Mouse (Mus musculus): ENCODE measurements around the gene Zdhhc4. TPM values are rescaled to one million over a fixed set of nuclear protein-coding genes. Genes with fewer than 3 reads are reported as not detected.

The Zdhhc4 gene
- polyA plus RNA-seq, 1 experiment from 2014 or later: 75.9 TPM

- H3K36me3 ChIP-seq (ENCODE audit: control insufficient read depth, insufficient read depth, low read length): no peaks in the 10 kb centered on the region
- WGBS: 46% methylated on average over 5 of the region's 5 CpGs
- no peak overlapping the region for H3K4me3 ChIP-seq (ENCODE audit: low read length)
- 0 out of 2 replicates have a peak, but pooled peaks cover 2% of the 10 kb centered on the region for H3K27me3 ChIP-seq (replicated peaks; ENCODE audit: control insufficient read depth, insufficient read depth, low read length)
- H3K4me1 ChIP-seq (ENCODE audit: control insufficient read depth, insufficient read depth, low read depth, low read length): peaks cover 8% of the 10 kb centered on the region
- H3K9me3 ChIP-seq (ENCODE audit: control insufficient read depth, low read length): no peaks in the 10 kb centered on the region
- no peak overlapping the region for H3K27ac ChIP-seq (ENCODE audit: low read depth, low read length)
- no peak overlapping the region for H3K9ac ChIP-seq (ENCODE audit: low read depth, low read length)
- no peak overlapping the region for H3K4me2 ChIP-seq (ENCODE audit: low read length)
- ATAC-seq: no peak
Measured at GRCm38 (mm10) chr5:143275761-143276160, 53.3 kb downstream of the Zdhhc4 start.

- ATAC-seq: no peak
- Histone ChIP-seq H3K9ac (ENCODE audit: low read depth, low read length) (no peak overlapping the region), H3K27ac (ENCODE audit: low read depth, low read length) (no peak overlapping the region), H3K4me2 (ENCODE audit: low read length) (no peak overlapping the region), H3K4me1 (ENCODE audit: control insufficient read depth, insufficient read depth, low read depth, low read length) (peaks cover 25% of the 10 kb centered on the region), H3K27me3 (replicated peaks; ENCODE audit: control insufficient read depth, insufficient read depth, low read length) (0 out of 2 replicates have a peak, but pooled peaks cover under 1% of the 10 kb centered on the region), H3K36me3 (ENCODE audit: control insufficient read depth, insufficient read depth, low read length) (no peaks in the 10 kb centered on the region), H3K4me3 (ENCODE audit: low read length) (no peak overlapping the region), H3K9me3 (ENCODE audit: control insufficient read depth, low read length) (no peaks in the 10 kb centered on the region)
- 80% methylated on average over 16 of the region's 16 CpGs for WGBS
Measured at GRCm38 (mm10) chr5:143272540-143273330, 56.3 kb downstream of the Zdhhc4 start.

GRCm38 (mm10) chr5:143272108-143272507, 56.9 kb downstream of the Zdhhc4 start:
- Histone ChIP-seq H3K36me3 (ENCODE audit: control insufficient read depth, insufficient read depth, low read length) (no peaks in the 10 kb centered on the region), H3K9ac (ENCODE audit: low read depth, low read length) (no peak overlapping the region), H3K27me3 (replicated peaks; ENCODE audit: control insufficient read depth, insufficient read depth, low read length) (no peaks in the 10 kb centered on the region), H3K27ac (ENCODE audit: low read depth, low read length) (no peak overlapping the region), H3K4me1 (ENCODE audit: control insufficient read depth, insufficient read depth, low read depth, low read length) (peaks cover 28% of the 10 kb centered on the region), H3K4me2 (ENCODE audit: low read length) (no peak overlapping the region), H3K4me3 (ENCODE audit: low read length) (no peak overlapping the region), H3K9me3 (ENCODE audit: control insufficient read depth, low read length) (no peaks in the 10 kb centered on the region)
- ATAC-seq: no peak
- 79% methylated on average over 3 of the region's 3 CpGs for WGBS

GRCm38 (mm10) chr5:143271642-143272041, 57.4 kb downstream of the Zdhhc4 start:
- no peak overlapping the region for H3K27ac ChIP-seq (ENCODE audit: low read depth, low read length)
- no peak overlapping the region for H3K9ac ChIP-seq (ENCODE audit: low read depth, low read length)
- no peaks in the 10 kb centered on the region for H3K36me3 ChIP-seq (ENCODE audit: control insufficient read depth, insufficient read depth, low read length)
- 93% methylated on average over 6 of the region's 6 CpGs for WGBS
- no peak for ATAC-seq
- H3K4me3 ChIP-seq (ENCODE audit: low read length): no peak overlapping the region
- no peaks in the 10 kb centered on the region for H3K27me3 ChIP-seq (replicated peaks; ENCODE audit: control insufficient read depth, insufficient read depth, low read length)
- peaks cover 31% of the 10 kb centered on the region for H3K4me1 ChIP-seq (ENCODE audit: control insufficient read depth, insufficient read depth, low read depth, low read length)
- H3K9me3 ChIP-seq (ENCODE audit: control insufficient read depth, low read length): no peaks in the 10 kb centered on the region
- no peak overlapping the region; the same call in 1 of the 2 replicates for H3K4me2 ChIP-seq (ENCODE audit: low read length)

- peaks cover 31% of the 10 kb centered on the region for H3K4me1 ChIP-seq (ENCODE audit: control insufficient read depth, insufficient read depth, low read depth, low read length)
- peak; percentile 40 for ATAC-seq
- no peaks in the 10 kb centered on the region for H3K9me3 ChIP-seq (ENCODE audit: control insufficient read depth, low read length)
- H3K4me2 ChIP-seq (ENCODE audit: low read length): peak overlapping the region; percentile 89
- peak overlapping the region; percentile 95 for H3K9ac ChIP-seq (ENCODE audit: low read depth, low read length)
- no peaks in the 10 kb centered on the region for H3K27me3 ChIP-seq (replicated peaks; ENCODE audit: control insufficient read depth, insufficient read depth, low read length)
- peak overlapping the region; percentile 80 for H3K4me3 ChIP-seq (ENCODE audit: low read length)
- peak overlapping the region; percentile 85 for H3K27ac ChIP-seq (ENCODE audit: low read depth, low read length)
- H3K36me3 ChIP-seq (ENCODE audit: control insufficient read depth, insufficient read depth, low read length): no peaks in the 10 kb centered on the region
- 3% methylated on average over 12 of the region's 12 CpGs for WGBS
Measured at GRCm38 (mm10) chr5:143270151-143270519, 58.9 kb downstream of the Zdhhc4 start.

DNA sequence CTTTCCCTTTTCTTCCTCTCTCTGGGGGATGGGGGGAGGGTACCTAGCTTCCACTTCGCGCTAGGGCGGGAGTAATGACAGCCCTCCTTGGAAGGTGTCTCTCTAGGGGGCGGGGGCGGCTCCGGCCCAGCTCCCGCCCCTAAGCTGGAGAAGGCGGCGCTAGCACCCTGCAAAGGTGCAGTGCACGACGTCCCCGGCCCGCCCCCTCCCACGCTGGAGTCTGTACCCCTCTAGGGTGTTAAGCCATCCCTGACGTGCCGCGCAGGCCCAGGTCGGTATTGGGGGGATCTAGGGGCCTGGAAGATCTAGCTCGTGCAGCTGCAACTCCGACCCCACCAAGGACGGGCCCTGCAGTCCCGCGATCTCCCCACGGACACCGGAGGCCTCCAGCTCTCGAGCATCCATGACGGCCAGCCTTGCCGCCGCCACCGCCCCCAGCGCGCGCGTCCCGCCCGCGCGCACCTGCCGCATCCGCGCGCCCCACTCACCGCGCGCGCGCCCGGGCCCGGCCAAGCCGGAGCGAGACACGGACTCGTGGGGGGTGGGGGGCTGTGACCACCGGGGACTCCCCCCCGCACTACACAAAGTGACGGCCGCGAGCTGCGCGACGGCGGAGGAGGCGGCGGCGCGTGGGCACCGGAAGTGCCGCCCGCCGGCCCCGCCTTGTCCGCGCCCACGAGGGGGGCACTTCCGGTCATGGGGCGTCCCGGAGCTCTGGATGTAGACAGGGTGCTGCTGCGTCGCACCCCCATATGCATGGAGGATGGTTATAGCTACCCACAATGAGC, 59.5 kb downstream of the Zdhhc4 start, which contains the start of gene Zfp316:
Gene Zfp316, minus strand, starts transcription at position 660 of the 788 bp plus-strand sequence.
- Histone ChIP-seq H3K27me3 (replicated peaks; ENCODE audit: control insufficient read depth, insufficient read depth, low read length) (no peaks in the 10 kb centered on the region), H3K9ac (ENCODE audit: low read depth, low read length) (peak within 1 kb of the TSS; percentile 95), H3K27ac (ENCODE audit: low read depth, low read length) (peak within 1 kb of the TSS; percentile 85), H3K4me2 (ENCODE audit: low read length) (peak within 1 kb of the TSS; percentile 89), H3K36me3 (ENCODE audit: control insufficient read depth, insufficient read depth, low read length) (no peaks in the 10 kb centered on the region), H3K9me3 (ENCODE audit: control insufficient read depth, low read length) (no peaks in the 10 kb centered on the region), H3K4me3 (ENCODE audit: low read length) (peak within 1 kb of the TSS; percentile 80), H3K4me1 (ENCODE audit: control insufficient read depth, insufficient read depth, low read depth, low read length) (peaks cover 31% of the 10 kb centered on the region)
- WGBS: under 1% methylated on average over 55 of the region's 79 CpGs
- ATAC-seq: peak; percentile 84

- peak overlapping the region; percentile 89 for H3K4me2 ChIP-seq (ENCODE audit: low read length)
- no peaks in the 10 kb centered on the region for H3K9me3 ChIP-seq (ENCODE audit: control insufficient read depth, low read length)
- H3K36me3 ChIP-seq (ENCODE audit: control insufficient read depth, insufficient read depth, low read length): peaks cover 2% of the 10 kb centered on the region
- peak overlapping the region; percentile 80 for H3K4me3 ChIP-seq (ENCODE audit: low read length)
- ATAC-seq: peak; percentile 1; the same call in 1 of the 2 replicates
- WGBS: 13% methylated on average over 8 of the region's 8 CpGs
- peaks cover 31% of the 10 kb centered on the region for H3K4me1 ChIP-seq (ENCODE audit: control insufficient read depth, insufficient read depth, low read depth, low read length)
- H3K9ac ChIP-seq (ENCODE audit: low read depth, low read length): peak overlapping the region; percentile 95
- no peaks in the 10 kb centered on the region for H3K27me3 ChIP-seq (replicated peaks; ENCODE audit: control insufficient read depth, insufficient read depth, low read length)
- H3K27ac ChIP-seq (ENCODE audit: low read depth, low read length): peak overlapping the region; percentile 85
Measured at GRCm38 (mm10) chr5:143268985-143269362, 60.1 kb downstream of the Zdhhc4 start.

- H3K4me1 ChIP-seq (ENCODE audit: control insufficient read depth, insufficient read depth, low read depth, low read length): peaks cover 31% of the 10 kb centered on the region
- peaks cover 21% of the 10 kb centered on the region for H3K36me3 ChIP-seq (ENCODE audit: control insufficient read depth, insufficient read depth, low read length)
- H3K9me3 ChIP-seq (ENCODE audit: control insufficient read depth, low read length): no peaks in the 10 kb centered on the region
- no peak overlapping the region for H3K27ac ChIP-seq (ENCODE audit: low read depth, low read length)
- H3K4me2 ChIP-seq (ENCODE audit: low read length): no peak overlapping the region
- H3K4me3 ChIP-seq (ENCODE audit: low read length): no peak overlapping the region
- H3K9ac ChIP-seq (ENCODE audit: low read depth, low read length): no peak overlapping the region
- no peaks in the 10 kb centered on the region for H3K27me3 ChIP-seq (replicated peaks; ENCODE audit: control insufficient read depth, insufficient read depth, low read length)
- 89% methylated on average over 6 of the region's 6 CpGs for WGBS
- no peak for ATAC-seq
Measured at GRCm38 (mm10) chr5:143266794-143267193, 62.3 kb downstream of the Zdhhc4 start.

Measured in hindbrain, embryonic 16.5 days (tissue).